ENCODE assay signal across 13 mouse cellular contexts in the genomic region with DNA sequence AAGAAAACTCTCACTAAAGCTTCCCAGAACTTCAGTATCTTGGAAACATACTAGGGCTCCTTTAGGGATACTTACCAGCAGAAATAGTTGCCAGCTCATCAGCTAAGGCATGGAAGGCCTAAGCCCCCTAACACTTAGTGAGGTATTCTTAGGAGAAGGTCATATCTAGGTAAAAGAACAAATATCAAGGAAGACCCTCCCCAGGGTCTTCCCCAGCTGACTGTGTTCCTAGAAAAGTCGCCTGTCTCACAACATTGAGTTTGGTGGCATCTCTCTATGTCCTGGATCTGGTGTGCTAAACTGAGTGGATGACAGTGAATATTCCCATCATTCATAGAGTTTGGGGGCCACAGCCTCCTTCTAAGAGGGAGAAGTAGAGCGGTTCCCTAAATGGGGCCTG. TPM values are rescaled to one million over a fixed set of nuclear protein-coding genes. Genes with fewer than 3 reads are reported as not detected.
DNase-seq lines count a peak whose midpoint lies in the region; ATAC-seq and TF ChIP-seq lines count a peak whose summit lies in the region.
"Had no signal": no experiment of that assay in that cellular context is flagged by ENCODE, and none has a peak within 500 bp of the region (broad histone marks: within the 10 kb centered on the region; RNA-seq: fewer than 3 reads in every experiment).

No protein-coding gene starts in this region.

- peaks cover 14% of the 10 kb centered on the region for H3K4me1 ChIP-seq in heart, embryonic 15.5 days (replicated peaks)
- H3K4me1 ChIP-seq in small intestine, adult 2 months (ENCODE audit: control insufficient read depth, insufficient read depth, insufficient read length, low read length) = no peaks in the 10 kb centered on the region
- H3K4me1 ChIP-seq: embryonic facial prominence, embryonic 12.5 days had no signal

- H3K27me3 ChIP-seq in heart, embryonic 15.5 days = no peaks in the 10 kb centered on the region
- no peaks in the 10 kb centered on the region for H3K27me3 ChIP-seq in small intestine, adult 2 months (ENCODE audit: control insufficient read depth, insufficient read depth, low read length)
- H3K27me3 ChIP-seq: CH12.LX; embryonic facial prominence, embryonic 12.5 days had no signal

- peak overlapping the region; percentile 37; the same call in 1 of the 2 replicates for H3K27ac ChIP-seq in heart, embryonic 15.5 days
- peak overlapping the region; percentile 45; the same call in 1 of the 2 replicates for H3K27ac ChIP-seq in left cerebral cortex, adult 2 months
- peak overlapping the region; percentile 21; the same call in 1 of the 2 replicates for H3K27ac ChIP-seq in small intestine, adult 2 months (ENCODE audit: insufficient read depth, low read depth, low read length)
- H3K27ac ChIP-seq: embryonic facial prominence, embryonic 12.5 days had no signal

- intact Hi-C loops in heart, postnatal 14 days (cut with DNase I) = loop anchor here (5.0 kb wide), 1 partner anchor 64 kb away; no protein-coding TSS in a partner anchor
- intact Hi-C loops in left cerebral cortex, adult 2 months (cut with DNase I) = no loop called here
- intact Hi-C loops in left cerebral cortex, postnatal 10 days (cut with DNase I) = no loop called here

- H3K4me2 ChIP-seq in heart, embryonic 15.5 days = no peak overlapping the region
- H3K4me2 ChIP-seq: embryonic facial prominence, embryonic 12.5 days had no signal

- no peak for TF ChIP-seq POLR2A in small intestine, adult 2 months (IDR thresholded peaks at IDR 0.05; ENCODE audit: low read depth, low read length)

- H3K36me3 ChIP-seq in heart, embryonic 15.5 days = no peaks in the 10 kb centered on the region
- H3K36me3 ChIP-seq in small intestine, adult 2 months (ENCODE audit: control insufficient read depth, insufficient read depth, low read length) = no peaks in the 10 kb centered on the region
- H3K36me3 ChIP-seq: embryonic facial prominence, embryonic 12.5 days had no signal

- ATAC-seq in cerebellum, adult (ENCODE audit: insufficient number of reproducible peaks, low FRiP score, low TSS enrichment) = no peak
- no peak for ATAC-seq in heart, embryonic 15.5 days (replicated peaks; ENCODE audit: insufficient number of reproducible peaks, insufficient read depth, low FRiP score, low read depth)

- DNase-seq in cerebellum, adult 9-10 months = peak; percentile 46
- DNase-seq in heart, postnatal 14 days = no peak
- DNase-seq in left cerebral cortex, adult 2 months (ENCODE audit: extremely low spot score in 1 of 2, low spot score in 2 of 2) = no peak
- no peak for DNase-seq in left cerebral cortex, postnatal 10 days (ENCODE audit: extremely low spot score in 1 of 2, low spot score in 2 of 2)
- DNase-seq in thymus, postnatal 0 days (ENCODE audit: low spot score) = no peak
- DNase-seq: gastrocnemius, postnatal 36 days; thymus, postnatal 14 days had no signal

- no peak for TF ChIP-seq CTCF in left cerebral cortex, adult 2 months (IDR thresholded peaks at IDR 0.05)
- TF ChIP-seq CTCF in small intestine, adult 2 months (IDR thresholded peaks at IDR 0.05; ENCODE audit: extremely low read depth, insufficient read length, insufficient replicate concordance, low read depth, low read length) = no peak

- 87% methylated on average over 2 of the region's 2 CpGs for WGBS in heart, embryonic 15.5 days
- WGBS in small intestine, adult 2 months = 89% methylated on average over 2 of the region's 2 CpGs

- H3K9ac ChIP-seq in heart, embryonic 15.5 days = no peak overlapping the region
- H3K9ac ChIP-seq: embryonic facial prominence, embryonic 12.5 days had no signal

- no peak overlapping the region for H3K4me3 ChIP-seq in heart, embryonic 15.5 days
- H3K4me3 ChIP-seq in left cerebral cortex, adult 2 months = no peak overlapping the region
- H3K4me3 ChIP-seq in small intestine, adult 2 months (ENCODE audit: low read depth, low read length) = no peak overlapping the region
- H3K4me3 ChIP-seq: embryonic facial prominence, embryonic 12.5 days; megakaryocyte, embryonic 14.5 days had no signal

- H3K9me3 ChIP-seq in heart, embryonic 15.5 days (replicated peaks) = no peaks in the 10 kb centered on the region
- H3K9me3 ChIP-seq: embryonic facial prominence, embryonic 12.5 days had no signal

RNA-seq across cellular contexts. Expression of a gene that starts 13.2 kb away (rescaled TPM):
- 30.5 and 42.5 TPM in 2 replicates for polyA plus RNA-seq in heart, embryonic 15.5 days (2015; fragmentation: Nextera tagmentation; extraction: Ambion mirVana)
- 100 to 1,000 TPM; 199 to 203 TPM for total RNA-seq in heart, postnatal 14 days (2021)
- 10 to 100 TPM; 31.0 to 35.5 TPM for total RNA-seq in left cerebral cortex, adult 2 months (2021)
- 10 to 100 TPM; 27.5 to 28.1 TPM for total RNA-seq in left cerebral cortex, postnatal 10 days (2021)
- 10.0 and 12.0 TPM in 2 replicates for polyA plus RNA-seq in small intestine, adult 2 months (2012; rRNA removed)
- 15.3 and 17.1 TPM in 2 replicates for polyA plus RNA-seq in thymus, postnatal 0 days (2015; fragmentation: Nextera tagmentation; extraction: Ambion mirVana)

Comparison
In these comparisons a context has a peak if more than half of its experiments do, and no peak if none do; other contexts are left out.
1. RNA of a gene that starts 13.2 kb away (total RNA-seq): 199 to 203 TPM in heart, postnatal 14 days; 31.0 to 35.5 TPM in left cerebral cortex, adult 2 months and 27.5 to 28.1 TPM in left cerebral cortex, postnatal 10 days; every median in the first group is over 4 times any median in the second.
2. Peak in every context shown above with its lines, with median percentiles within 50 percentile points of each other: H3K27ac ChIP-seq.